19 mouse cellular contexts compared by ENCODE assay signal in genomic region chr1:152538817-152539216, GRCm38 (mm10).
DNase-seq lines count a peak whose midpoint lies in the region; ATAC-seq and TF ChIP-seq lines count a peak whose summit lies in the region.
"Had no signal": no experiment of that assay in that cellular context is flagged by ENCODE, and none has a peak within 500 bp of the region (broad histone marks: within the 10 kb centered on the region; RNA-seq: fewer than 3 reads in every experiment).

No protein-coding gene starts in this region.

- no peaks in the 10 kb centered on the region for H3K27me3 ChIP-seq in kidney, adult 2 months (replicated peaks; ENCODE audit: control insufficient read depth, insufficient read depth, low read length)
- H3K27me3 ChIP-seq in heart, embryonic 11.5 days (ENCODE audit: control insufficient read depth, insufficient read depth, low read length): no peaks in the 10 kb centered on the region
- no peaks in the 10 kb centered on the region for H3K27me3 ChIP-seq in heart, embryonic 14.5 days (ENCODE audit: control insufficient read depth, insufficient read depth, low read length)
- H3K27me3 ChIP-seq: embryonic facial prominence, embryonic 13.5 days; forebrain, embryonic 15.5 days; limb, embryonic 12.5 days; neural tube, embryonic 13.5 days; Patski had no signal

- no peak overlapping the region for H3K27ac ChIP-seq in kidney, adult 2 months (ENCODE audit: insufficient read depth, low read depth, low read length)
- H3K27ac ChIP-seq in heart, embryonic 11.5 days (ENCODE audit: low read depth, low read length): peak overlapping the region; percentile 73
- peak overlapping the region; percentile 78 to 88 for H3K27ac ChIP-seq in heart, embryonic 14.5 days (replicated peaks in 1 of 2; ENCODE audit: control insufficient read depth in 1 of 2, insufficient read depth in 1 of 2, low read depth in 2 of 2, low read length in 2 of 2)
- H3K27ac ChIP-seq: embryonic facial prominence, embryonic 13.5 days; forebrain, embryonic 15.5 days; hindbrain, postnatal 0 days; limb, embryonic 12.5 days; neural tube, embryonic 13.5 days had no signal

- H3K36me3 ChIP-seq in kidney, adult 2 months (ENCODE audit: control insufficient read depth, insufficient read depth, low read length): peaks cover 14% of the 10 kb centered on the region
- H3K36me3 ChIP-seq in heart, embryonic 11.5 days (ENCODE audit: control insufficient read depth, insufficient read depth, low read length): peaks cover 30% of the 10 kb centered on the region
- peaks cover 85% of the 10 kb centered on the region for H3K36me3 ChIP-seq in heart, embryonic 14.5 days (ENCODE audit: control insufficient read depth, insufficient read depth, low read length)

- ATAC-seq in heart, embryonic 11.5 days (replicated peaks; ENCODE audit: insufficient number of reproducible peaks, low FRiP score, low TSS enrichment): no peak
- no peak for ATAC-seq in heart, embryonic 14.5 days (ENCODE audit: insufficient number of reproducible peaks, insufficient read depth, low FRiP score, low read depth)
- ATAC-seq: forebrain, embryonic 15.5 days; hindbrain, postnatal 0 days; Patski had no signal

- TF ChIP-seq POLR2A in kidney, adult 2 months (IDR thresholded peaks at IDR 0.05; ENCODE audit: low read depth, low read length): no peak

- DNase-seq in kidney, adult 2 months: peak; percentile 89
- no peak for DNase-seq in kidney, postnatal 4 days
- peak; percentile 60 for DNase-seq in kidney, postnatal 14 days
- no peak for DNase-seq in ovary, postnatal 14 days (ENCODE audit: low spot score)
- DNase-seq in B cell, adult 2 months: no peak
- DNase-seq: adrenal gland, postnatal 10 days; cerebellum, postnatal 10 days; lung, adult 18-20 months; midbrain, embryonic 14.5 days; thymus, postnatal 36 days had no signal

- 63% methylated on average over 4 of the region's 4 CpGs for WGBS in kidney, adult 2 months
- 59% methylated on average over 4 of the region's 4 CpGs for WGBS in heart, embryonic 11.5 days (ENCODE audit: insufficient replicate concordance)
- 52% methylated on average over 4 of the region's 4 CpGs for WGBS in heart, embryonic 14.5 days

- H3K4me3 ChIP-seq in kidney, adult 2 months (ENCODE audit: insufficient read depth, low read depth, low read length): no peak overlapping the region
- H3K4me3 ChIP-seq in heart, embryonic 11.5 days (ENCODE audit: low read depth, low read length): no peak overlapping the region
- no peak overlapping the region for H3K4me3 ChIP-seq in heart, embryonic 14.5 days (ENCODE audit: control insufficient read depth in 1 of 2, insufficient read depth in 1 of 2, low read depth in 1 of 2, low read length in 2 of 2)
- H3K4me3 ChIP-seq: embryonic facial prominence, embryonic 13.5 days; forebrain, embryonic 15.5 days; limb, embryonic 12.5 days; megakaryocyte, embryonic 14.5 days; neural tube, embryonic 13.5 days had no signal

- H3K9ac ChIP-seq in heart, embryonic 11.5 days (ENCODE audit: low read depth, low read length): no peak overlapping the region
- H3K9ac ChIP-seq in heart, embryonic 14.5 days (ENCODE audit: low read length): peak overlapping the region; percentile 42; the same call in 1 of the 2 replicates
- H3K9ac ChIP-seq: embryonic facial prominence, embryonic 13.5 days; forebrain, embryonic 15.5 days; limb, embryonic 12.5 days; neural tube, embryonic 13.5 days had no signal

- peaks cover 20% of the 10 kb centered on the region; the same call in 1 of the 2 replicates for H3K4me1 ChIP-seq in kidney, adult 2 months (ENCODE audit: control insufficient read depth, insufficient read depth, low read length)
- peaks cover 8% of the 10 kb centered on the region; the same call in 1 of the 2 replicates for H3K4me1 ChIP-seq in heart, embryonic 11.5 days (ENCODE audit: control insufficient read depth, insufficient read depth, low read length)
- peaks cover 3 to 13% of the 10 kb centered on the region in 2 experiments for H3K4me1 ChIP-seq in heart, embryonic 14.5 days (ENCODE audit: control insufficient read depth in 2 of 2, insufficient read depth in 2 of 2, low read length in 2 of 2)
- H3K4me1 ChIP-seq: embryonic facial prominence, embryonic 13.5 days; forebrain, embryonic 15.5 days; limb, embryonic 12.5 days; neural tube, embryonic 13.5 days had no signal

- no peak for TF ChIP-seq CTCF in kidney, adult 2 months (conservative IDR thresholded peaks at IDR 0.05; ENCODE audit: insufficient read depth, insufficient read length, low read depth, low read length)

- H3K4me2 ChIP-seq in heart, embryonic 11.5 days: no peak overlapping the region; the same call in 1 of the 2 replicates
- no peak overlapping the region for H3K4me2 ChIP-seq in heart, embryonic 14.5 days (ENCODE audit: low read length)
- H3K4me2 ChIP-seq: embryonic facial prominence, embryonic 13.5 days; forebrain, embryonic 15.5 days; limb, embryonic 12.5 days; neural tube, embryonic 13.5 days had no signal

- no peaks in the 10 kb centered on the region for H3K9me3 ChIP-seq in heart, embryonic 11.5 days (replicated peaks; ENCODE audit: control insufficient read depth, low read length)
- H3K9me3 ChIP-seq in heart, embryonic 14.5 days (ENCODE audit: control insufficient read depth, low read length): no peaks in the 10 kb centered on the region
- H3K9me3 ChIP-seq: embryonic facial prominence, embryonic 13.5 days; forebrain, embryonic 15.5 days; limb, embryonic 12.5 days; megakaryocyte, embryonic 14.5 days; neural tube, embryonic 13.5 days had no signal

Comparison
In these comparisons a context has a peak if more than half of its experiments do, and no peak if none do; other contexts are left out.
1. DNase-seq: peak in kidney, adult 2 months (single experiment) and kidney, postnatal 14 days (single experiment); none in kidney, postnatal 4 days (0 of 2), ovary, postnatal 14 days (single experiment) and B cell, adult 2 months (0 of 2).